In genomic region chr3:33562670-33563360, GRCm38 (mm10) we compare ENCODE assay signal across 20 mouse cellular contexts.
A peak's percentile ranks its signal among the peaks of the same experiment; 100 is the strongest.
DNase-seq lines count a peak whose midpoint lies in the region; ATAC-seq and TF ChIP-seq lines count a peak whose summit lies in the region.
"Had no signal": no experiment of that assay in that cellular context is flagged by ENCODE, and none has a peak within 500 bp of the region (broad histone marks: within the 10 kb centered on the region; RNA-seq: fewer than 3 reads in every experiment).

No protein-coding gene starts in this region.

- peak; percentile 69 for ATAC-seq in hindbrain, embryonic 16.5 days
- no peak for ATAC-seq in hindbrain, embryonic 13.5 days (ENCODE audit: low FRiP score)
- peak; percentile 24; the same call in 1 of the 2 replicates for ATAC-seq in neural tube, embryonic 14.5 days (ENCODE audit: low read depth)
- no peak; the same call in 1 of the 2 replicates for ATAC-seq in neural tube, embryonic 15.5 days (ENCODE audit: low FRiP score)
- ATAC-seq in limb, embryonic 14.5 days (ENCODE audit: low FRiP score, low read depth), result peak; percentile 60
- ATAC-seq: activated CD4-positive, CD25-positive, alpha-beta regulatory T cell, adult 4 months; forebrain, embryonic 15.5 days; Patski had no signal

- no peaks in the 10 kb centered on the region for H3K9me3 ChIP-seq in hindbrain, embryonic 16.5 days (ENCODE audit: control insufficient read depth, low read length)
- no peaks in the 10 kb centered on the region for H3K9me3 ChIP-seq in hindbrain, embryonic 13.5 days
- no peaks in the 10 kb centered on the region for H3K9me3 ChIP-seq in neural tube, embryonic 14.5 days (ENCODE audit: control insufficient read depth, low read length)
- no peaks in the 10 kb centered on the region for H3K9me3 ChIP-seq in neural tube, embryonic 15.5 days (replicated peaks)
- H3K9me3 ChIP-seq in limb, embryonic 14.5 days (ENCODE audit: control insufficient read depth, low read length), result no peaks in the 10 kb centered on the region
- H3K9me3 ChIP-seq: forebrain, embryonic 15.5 days; neural tube, embryonic 12.5 days had no signal

- no peak for TF ChIP-seq POLR2A in limb, embryonic 14.5 days (IDR thresholded peaks at IDR 0.05; ENCODE audit: borderline replicate concordance, extremely low read depth, insufficient read depth, insufficient read length)

- DNase-seq in limb, embryonic 14.5 days (ENCODE audit: low spot score), result no peak
- DNase-seq in telencephalon, adult 2 months (ENCODE audit: low read depth, low spot score), result peak; percentile 33
- DNase-seq in cerebellum, postnatal 14 days, result no peak
- DNase-seq: adrenal gland, postnatal 14 days; embryo, embryonic 11 days; gastrocnemius, postnatal 10 days; heart, postnatal 14 days; kidney, adult 2 months; kidney, postnatal 25 days; thymus, postnatal 14 days had no signal

- no peaks in the 10 kb centered on the region for H3K27me3 ChIP-seq in hindbrain, embryonic 16.5 days (replicated peaks; ENCODE audit: control insufficient read depth, insufficient read depth, low read length)
- no peaks in the 10 kb centered on the region for H3K27me3 ChIP-seq in hindbrain, embryonic 13.5 days
- no peaks in the 10 kb centered on the region for H3K27me3 ChIP-seq in neural tube, embryonic 14.5 days (ENCODE audit: control insufficient read depth, insufficient read depth, low read length)
- no peaks in the 10 kb centered on the region for H3K27me3 ChIP-seq in neural tube, embryonic 15.5 days (replicated peaks)
- H3K27me3 ChIP-seq in limb, embryonic 14.5 days (ENCODE audit: control insufficient read depth, insufficient read depth, low read length), result no peaks in the 10 kb centered on the region
- H3K27me3 ChIP-seq: forebrain, embryonic 15.5 days; neural tube, embryonic 12.5 days; Patski had no signal

- H3K27ac ChIP-seq in hindbrain, embryonic 16.5 days (ENCODE audit: low read depth, low read length), result no peak overlapping the region
- H3K27ac ChIP-seq in hindbrain, embryonic 13.5 days, result no peak overlapping the region
- no peak overlapping the region for H3K27ac ChIP-seq in neural tube, embryonic 14.5 days (ENCODE audit: low read depth, low read length)
- H3K27ac ChIP-seq in neural tube, embryonic 15.5 days (replicated peaks), result no peak overlapping the region
- no peak overlapping the region for H3K27ac ChIP-seq in limb, embryonic 14.5 days (replicated peaks; ENCODE audit: low read depth, low read length)
- H3K27ac ChIP-seq: forebrain, embryonic 15.5 days; liver, embryonic 14.5 days; neural tube, embryonic 12.5 days had no signal

- no peak overlapping the region for H3K4me2 ChIP-seq in hindbrain, embryonic 16.5 days (ENCODE audit: low read length)
- H3K4me2 ChIP-seq in hindbrain, embryonic 13.5 days, result no peak overlapping the region
- H3K4me2 ChIP-seq in neural tube, embryonic 14.5 days (ENCODE audit: low read depth, low read length), result no peak overlapping the region
- H3K4me2 ChIP-seq in neural tube, embryonic 15.5 days, result no peak overlapping the region
- H3K4me2 ChIP-seq in limb, embryonic 14.5 days (replicated peaks; ENCODE audit: low read depth, low read length, severe bottlenecking), result peak overlapping the region; percentile 16; the same call in 1 of the 2 replicates
- H3K4me2 ChIP-seq: forebrain, embryonic 15.5 days; heart, embryonic 11.5 days; neural tube, embryonic 12.5 days had no signal

- 73% methylated on average over 4 of the region's 4 CpGs for WGBS in hindbrain, embryonic 16.5 days
- WGBS in hindbrain, embryonic 13.5 days, result 77% methylated on average over 4 of the region's 4 CpGs
- WGBS in neural tube, embryonic 14.5 days, result 77% methylated on average over 4 of the region's 4 CpGs
- WGBS in neural tube, embryonic 15.5 days, result 76% methylated on average over 4 of the region's 4 CpGs
- 41% methylated on average over 4 of the region's 4 CpGs for whole genome bisulfite sequencing in limb, embryonic 14.5 days

- no peaks in the 10 kb centered on the region for H3K36me3 ChIP-seq in hindbrain, embryonic 16.5 days (ENCODE audit: control insufficient read depth, insufficient read depth, low read length)
- no peaks in the 10 kb centered on the region for H3K36me3 ChIP-seq in hindbrain, embryonic 13.5 days
- no peaks in the 10 kb centered on the region for H3K36me3 ChIP-seq in neural tube, embryonic 14.5 days (ENCODE audit: control insufficient read depth, insufficient read depth, low read length)
- no peaks in the 10 kb centered on the region for H3K36me3 ChIP-seq in neural tube, embryonic 15.5 days
- no peaks in the 10 kb centered on the region for H3K36me3 ChIP-seq in limb, embryonic 14.5 days (ENCODE audit: control insufficient read depth, insufficient read depth, low read length)
- H3K36me3 ChIP-seq: forebrain, embryonic 15.5 days; neural tube, embryonic 12.5 days had no signal

- H3K4me1 ChIP-seq in hindbrain, embryonic 16.5 days (ENCODE audit: control insufficient read depth, insufficient read depth, low read depth, low read length), result no peaks in the 10 kb centered on the region; the same call in 1 of the 2 replicates
- H3K4me1 ChIP-seq in hindbrain, embryonic 13.5 days (replicated peaks), result no peaks in the 10 kb centered on the region
- no peaks in the 10 kb centered on the region for H3K4me1 ChIP-seq in neural tube, embryonic 14.5 days (ENCODE audit: control insufficient read depth, insufficient read depth, low read length)
- 0 out of 2 replicates have a peak, but pooled peaks cover 4% of the 10 kb centered on the region for H3K4me1 ChIP-seq in neural tube, embryonic 15.5 days
- H3K4me1 ChIP-seq in limb, embryonic 14.5 days (ENCODE audit: control insufficient read depth, insufficient read depth, low read length), result no peaks in the 10 kb centered on the region
- H3K4me1 ChIP-seq: neural tube, embryonic 12.5 days had no signal

- no peak overlapping the region for H3K4me3 ChIP-seq in hindbrain, embryonic 16.5 days (ENCODE audit: low read length)
- H3K4me3 ChIP-seq in hindbrain, embryonic 13.5 days, result no peak overlapping the region
- no peak overlapping the region for H3K4me3 ChIP-seq in neural tube, embryonic 14.5 days (ENCODE audit: low read depth, low read length)
- H3K4me3 ChIP-seq in neural tube, embryonic 15.5 days (replicated peaks), result no peak overlapping the region
- H3K4me3 ChIP-seq in limb, embryonic 14.5 days (replicated peaks; ENCODE audit: low read length), result no peak overlapping the region
- H3K4me3 ChIP-seq: forebrain, embryonic 15.5 days; neural tube, embryonic 12.5 days had no signal

- no peak overlapping the region for H3K9ac ChIP-seq in hindbrain, embryonic 16.5 days (ENCODE audit: low read depth, low read length)
- no peak overlapping the region for H3K9ac ChIP-seq in hindbrain, embryonic 13.5 days
- no peak overlapping the region for H3K9ac ChIP-seq in neural tube, embryonic 14.5 days (replicated peaks; ENCODE audit: low read depth, low read length)
- no peak overlapping the region for H3K9ac ChIP-seq in neural tube, embryonic 15.5 days (replicated peaks)
- 0 out of 2 replicates have a peak overlapping the region, but pooled peaks have one; percentile 25 for H3K9ac ChIP-seq in limb, embryonic 14.5 days (ENCODE audit: low read depth, low read length, severe bottlenecking)
- H3K9ac ChIP-seq: forebrain, embryonic 15.5 days; liver, embryonic 14.5 days; neural tube, embryonic 12.5 days had no signal

Comparison
In these comparisons a context has a peak if more than half of its experiments do, and no peak if none do; other contexts are left out.
1. ATAC-seq: peak in hindbrain, embryonic 16.5 days (single experiment), neural tube, embryonic 14.5 days (single experiment) and limb, embryonic 14.5 days (single experiment); none in hindbrain, embryonic 13.5 days (single experiment) and neural tube, embryonic 15.5 days (single experiment).